Mouse (Mus musculus): ENCODE measurements around the gene Krt1. TPM values are rescaled to one million over a fixed set of nuclear protein-coding genes. Genes with fewer than 3 reads are reported as not detected.

Gene Krt1
- polyA plus RNA-seq, 1 experiment from 2014 or later: 13.3 TPM

- Histone ChIP-seq H3K27ac (no peak overlapping the region), H3K27me3 (peaks cover 97% of the 10 kb centered on the region)
Observed at GRCm38 (mm10) chr15:101856696-101857095, 6.1 kb upstream of the Krt1 start.

GRCm38 (mm10) chr15:101855732-101856131 is 5.1 kb upstream of the Krt1 start:
- H3K36me3 ChIP-seq: no peaks in the 10 kb centered on the region
- no peak overlapping the region for H3K4me3 ChIP-seq
- peaks cover 15% of the 10 kb centered on the region for H3K4me1 ChIP-seq
- H3K27me3 ChIP-seq: peaks cover 96% of the 10 kb centered on the region
- no peak for ATAC-seq (ENCODE audit: low FRiP score, low read depth)
- H3K9ac ChIP-seq: no peak overlapping the region
- H3K9me3 ChIP-seq: no peaks in the 10 kb centered on the region
- H3K27ac ChIP-seq: no peak overlapping the region
- no peak overlapping the region for H3K4me2 ChIP-seq (replicated peaks)
- WGBS: 67% methylated on average over 3 of the region's 3 CpGs

More at GRCm38 (mm10) chr15:101856696-101857095, 6.1 kb upstream of the Krt1 start:
- Histone ChIP-seq H3K4me3 (no peak overlapping the region), H3K4me2 (replicated peaks) (no peak overlapping the region), H3K9me3 (no peaks in the 10 kb centered on the region), H3K36me3 (no peaks in the 10 kb centered on the region), H3K9ac (no peak overlapping the region), H3K4me1 (peaks cover 15% of the 10 kb centered on the region)
- ATAC-seq (ENCODE audit: low FRiP score, low read depth): no peak
- 49% methylated on average over 5 of the region's 5 CpGs for WGBS

GRCm38 (mm10) chr15:101854294-101854693 is 3.7 kb upstream of the Krt1 start:
- no peak overlapping the region for H3K4me2 ChIP-seq (replicated peaks)
- H3K9ac ChIP-seq: no peak overlapping the region
- no peaks in the 10 kb centered on the region for H3K9me3 ChIP-seq
- no peak overlapping the region for H3K4me3 ChIP-seq
- 16% methylated on average over 5 of the region's 5 CpGs for WGBS
- ATAC-seq (ENCODE audit: low FRiP score, low read depth): no peak
- H3K27me3 ChIP-seq: peaks cover 89% of the 10 kb centered on the region
- H3K27ac ChIP-seq: no peak overlapping the region
- H3K36me3 ChIP-seq: no peaks in the 10 kb centered on the region
- H3K4me1 ChIP-seq: peaks cover 10% of the 10 kb centered on the region

GRCm38 (mm10) chr15:101852571-101852970 is 2.0 kb upstream of the Krt1 start:
- no peak overlapping the region for H3K27ac ChIP-seq
- no peak overlapping the region; the same call in 1 of the 2 replicates for H3K9ac ChIP-seq
- no peak overlapping the region for H3K4me2 ChIP-seq (replicated peaks)
- ATAC-seq (ENCODE audit: low FRiP score, low read depth): no peak
- peaks cover 76% of the 10 kb centered on the region for H3K27me3 ChIP-seq
- H3K4me3 ChIP-seq: no peak overlapping the region
- H3K9me3 ChIP-seq: no peaks in the 10 kb centered on the region
- no peaks in the 10 kb centered on the region for H3K36me3 ChIP-seq
- 35% methylated on average over 5 of the region's 5 CpGs for WGBS
- H3K4me1 ChIP-seq: peaks cover 5% of the 10 kb centered on the region; the same call in 1 of the 2 replicates

GRCm38 (mm10) chr15:101845971-101846403 is 4.6 kb downstream of the Krt1 start:
- H3K27ac ChIP-seq: no peak overlapping the region
- H3K4me3 ChIP-seq: peak overlapping the region; percentile 54
- H3K9me3 ChIP-seq: no peaks in the 10 kb centered on the region
- peaks cover 8% of the 10 kb centered on the region; the same call in 1 of the 2 replicates for H3K4me1 ChIP-seq
- H3K27me3 ChIP-seq: peaks cover 51% of the 10 kb centered on the region
- no peaks in the 10 kb centered on the region for H3K36me3 ChIP-seq
- peak overlapping the region; percentile 76 for H3K9ac ChIP-seq
- under 1% methylated on average over 36 of the region's 37 CpGs for WGBS
- ATAC-seq (ENCODE audit: low FRiP score, low read depth): peak; percentile 57; the same call in 1 of the 2 replicates
- H3K4me2 ChIP-seq (replicated peaks): peak overlapping the region; percentile 82

- Histone ChIP-seq H3K9ac (no peak overlapping the region), H3K4me3 (no peak overlapping the region), H3K36me3 (no peaks in the 10 kb centered on the region), H3K4me2 (replicated peaks) (no peak overlapping the region), H3K4me1 (peaks cover 8% of the 10 kb centered on the region; the same call in 1 of the 2 replicates), H3K27me3 (peaks cover 45% of the 10 kb centered on the region), H3K9me3 (no peaks in the 10 kb centered on the region), H3K27ac (no peak overlapping the region)
- no peak for ATAC-seq (ENCODE audit: low FRiP score, low read depth)
- 55% methylated on average over 9 of the region's 9 CpGs for WGBS
Observed at GRCm38 (mm10) chr15:101843192-101843591, 7.4 kb downstream of the Krt1 start.

GRCm38 (mm10) chr15:101834784-101835328 is 15.7 kb downstream of the Krt1 start:
- Histone ChIP-seq H3K4me1 (no peaks in the 10 kb centered on the region), H3K9ac (no peak overlapping the region), H3K4me2 (replicated peaks) (no peak overlapping the region), H3K36me3 (no peaks in the 10 kb centered on the region), H3K4me3 (no peak overlapping the region), H3K27me3 (peaks cover 9% of the 10 kb centered on the region), H3K9me3 (no peaks in the 10 kb centered on the region), H3K27ac (no peak overlapping the region)
- 68% methylated on average over 5 of the region's 5 CpGs for WGBS
- no peak for ATAC-seq (ENCODE audit: low FRiP score, low read depth)

GRCm38 (mm10) chr15:101833131-101833530 is 17.5 kb downstream of the Krt1 start:
- Histone ChIP-seq H3K4me3 (no peak overlapping the region), H3K9me3 (no peaks in the 10 kb centered on the region), H3K27ac (no peak overlapping the region), H3K36me3 (no peaks in the 10 kb centered on the region), H3K27me3 (0 out of 2 replicates have a peak, but pooled peaks cover 6% of the 10 kb centered on the region), H3K4me2 (replicated peaks) (no peak overlapping the region), H3K9ac (no peak overlapping the region), H3K4me1 (no peaks in the 10 kb centered on the region)
- WGBS: 20% methylated on average over 6 of the region's 6 CpGs
- no peak for ATAC-seq (ENCODE audit: low FRiP score, low read depth)

- no peak overlapping the region for H3K4me2 ChIP-seq (replicated peaks)
- no peaks in the 10 kb centered on the region for H3K9me3 ChIP-seq
- H3K4me1 ChIP-seq: no peaks in the 10 kb centered on the region
- ATAC-seq (ENCODE audit: low FRiP score, low read depth): no peak
- no peak overlapping the region for H3K4me3 ChIP-seq
- 67% methylated on average over 5 of the region's 5 CpGs for WGBS
- no peak overlapping the region for H3K27ac ChIP-seq
- no peak overlapping the region for H3K9ac ChIP-seq
- peaks cover 23% of the 10 kb centered on the region for H3K27me3 ChIP-seq
- H3K36me3 ChIP-seq: no peaks in the 10 kb centered on the region
Observed at GRCm38 (mm10) chr15:101829441-101829840, 21.2 kb downstream of the Krt1 start.

GRCm38 (mm10) chr15:101821786-101822185 is 28.8 kb downstream of the Krt1 start:
- Histone ChIP-seq H3K4me2 (replicated peaks) (no peak overlapping the region), H3K9ac (no peak overlapping the region), H3K9me3 (no peaks in the 10 kb centered on the region), H3K4me1 (peaks cover 5% of the 10 kb centered on the region), H3K36me3 (no peaks in the 10 kb centered on the region), H3K27me3 (peaks cover 38% of the 10 kb centered on the region), H3K4me3 (no peak overlapping the region), H3K27ac (no peak overlapping the region)
- WGBS: 16% methylated on average over 3 of the region's 3 CpGs
- ATAC-seq (ENCODE audit: low FRiP score, low read depth): no peak

- ATAC-seq (ENCODE audit: low FRiP score, low read depth): no peak
- Histone ChIP-seq H3K4me3 (no peak within 1 kb of the TSS), H3K36me3 (no peaks in the 10 kb centered on the region), H3K27ac (no peak within 1 kb of the TSS), H3K4me1 (no peaks in the 10 kb centered on the region), H3K9me3 (no peaks in the 10 kb centered on the region), H3K9ac (no peak within 1 kb of the TSS), H3K4me2 (replicated peaks) (no peak within 1 kb of the TSS), H3K27me3 (peaks cover 30% of the 10 kb centered on the region)
- 74% methylated on average over 16 of the region's 16 CpGs for WGBS
Observed at GRCm38 (mm10) chr15:101817875-101818274, 32.7 kb downstream of the Krt1 start, which contains the start of gene Krt2. TSS of gene Krt2 (minus strand) at chr15:101818169.

- no peak overlapping the region for H3K9ac ChIP-seq
- peaks cover 8% of the 10 kb centered on the region for H3K27me3 ChIP-seq
- H3K4me1 ChIP-seq: no peaks in the 10 kb centered on the region
- no peak overlapping the region for H3K4me2 ChIP-seq (replicated peaks)
- 79% methylated on average over 11 of the region's 11 CpGs for WGBS
- H3K36me3 ChIP-seq: no peaks in the 10 kb centered on the region
- no peak for ATAC-seq (ENCODE audit: low FRiP score, low read depth)
- no peaks in the 10 kb centered on the region; the same call in 1 of the 2 replicates for H3K9me3 ChIP-seq
- no peak overlapping the region for H3K4me3 ChIP-seq
- no peak overlapping the region for H3K27ac ChIP-seq
Observed at GRCm38 (mm10) chr15:101803052-101803822, 47.4 kb downstream of the Krt1 start.

All from limb, embryonic 13.5 days (tissue).